Mouse (Mus musculus) liver, embryonic 14.5 days (tissue): ENCODE measurements around the gene Acat2. TPM values are rescaled to one million over a fixed set of nuclear protein-coding genes. Genes with fewer than 3 reads are reported as not detected.

Source experiments
- ATAC-seq: fragments of 200-750 bp; cut with Nextera tagmentation; 2 replicates; pipeline ENCODE4 v1.8.0; 2017; ENCODE audit warnings: moderate number of reproducible peaks, mild to moderate bottlenecking, moderate library complexity; ENCODE audit not compliant: insufficient read depth
- DNase-seq, 3 experiments: peaks; one replicate each; pipeline ENCODE4 v3.0.0-alpha.2; 2012 to 2013; ENCODE audit warnings: low read depth in 3 of 3, low spot score in 3 of 3
- H3K27ac ChIP-seq: fragments of 300-500 bp; sonication (generic); 2 replicates; pipeline ENCODE4 v1.5.1; 2014; ENCODE audit warnings: moderate library complexity, mild to moderate bottlenecking, control low read depth, inconsistent platforms
- H3K27me3 ChIP-seq: fragments of 300-500 bp; sonication (generic); 2 replicates; pipeline ENCODE4 v1.6.1; 2014; ENCODE audit warnings: mild to moderate bottlenecking, low read length, moderate library complexity; ENCODE audit not compliant: control insufficient read depth, insufficient read depth
- H3K36me3 ChIP-seq: fragments of 300-500 bp; sonication (generic); replicated peaks from 2 replicates; pipeline ENCODE4 v1.6.1; 2014; ENCODE audit warnings: low read depth; ENCODE audit not compliant: control insufficient read depth, insufficient read depth
- H3K4me1 ChIP-seq, 2 experiments: fragments of 200-500 bp in 1 of 2; fragments of 300-500 bp in 1 of 2; sonication (generic) in 1 of 2; replicated peaks; 2 replicates each; pipeline ENCODE4 v1.6.1; 2012 to 2014; ENCODE audit warnings: antibody characterized with exemption in 1 of 2, inconsistent platforms in 1 of 2, low read length in 1 of 2; ENCODE audit not compliant: control insufficient read depth in 2 of 2, insufficient read depth in 2 of 2
- H3K4me2 ChIP-seq: fragments of 300-500 bp; sonication (generic); 2 replicates; pipeline ENCODE4 v1.6.1; 2014; ENCODE audit warnings: low read depth, mild to moderate bottlenecking, control low read depth, moderate library complexity
- H3K4me3 ChIP-seq, 2 experiments: fragments of 200-500 bp in 1 of 2; fragments of 300-500 bp in 1 of 2; sonication (generic) in 1 of 2; 2 replicates each; pipeline ENCODE4 v1.5.1; 2012 to 2014; ENCODE audit warnings: low read depth in 2 of 2, low read length in 2 of 2, mild to moderate bottlenecking in 2 of 2, control low read depth in 1 of 2, inconsistent platforms in 1 of 2, moderate library complexity in 1 of 2; ENCODE audit not compliant: insufficient read depth in 1 of 2
- H3K9ac ChIP-seq: fragments of 300-500 bp; sonication (generic); replicated peaks from 2 replicates; pipeline ENCODE4 v1.6.1; 2014; ENCODE audit warnings: mild to moderate bottlenecking, control low read depth, moderate library complexity
- H3K9me3 ChIP-seq: fragments of 300-500 bp; sonication (generic); 2 replicates; pipeline ENCODE4 v1.6.1; 2016; ENCODE audit warnings: low read length, mixed read lengths; ENCODE audit not compliant: control insufficient read depth
- CTCF ChIP-seq: IDR thresholded peaks from 2 replicates; pipeline ENCODE4 v1.5.1; 2016; ENCODE audit warnings: antibody characterized with exemption, low read depth, control low read depth
- EP300 ChIP-seq: IDR thresholded peaks from 2 replicates; pipeline ENCODE4 v1.6.1; 2016; ENCODE audit warnings: antibody characterized with exemption, low read depth
- WGBS: fragments of 180-500 bp; shearing (Covaris S2); extraction: QIAGEN DNeasy Blood & Tissue Kit; methylation state at CpG from one replicate; pipeline ENCODE4 v1.1.7; 2014; ENCODE audit not compliant: insufficient replicate concordance; 5-methylcytosine and 5-hydroxymethylcytosine counted together
- polyA plus RNA-seq, 2 experiments: library from polyadenylated mRNA; depleted of rRNA in 1 of 2; stranded (reverse) in 1 of 2; unstranded in 1 of 2; fragments of >200 nt; fragmentation: Nextera tagmentation in 1 of 2; extraction: Ambion mirVana in 1 of 2; gene quantifications; 2 replicates each; pipeline versions ENCODE4 v1.2.1 to v1.2.3; 2012 to 2014

Gene Acat2
- polyA plus RNA-seq, 2 experiments: 36.3 to 55.4 TPM

DNA sequence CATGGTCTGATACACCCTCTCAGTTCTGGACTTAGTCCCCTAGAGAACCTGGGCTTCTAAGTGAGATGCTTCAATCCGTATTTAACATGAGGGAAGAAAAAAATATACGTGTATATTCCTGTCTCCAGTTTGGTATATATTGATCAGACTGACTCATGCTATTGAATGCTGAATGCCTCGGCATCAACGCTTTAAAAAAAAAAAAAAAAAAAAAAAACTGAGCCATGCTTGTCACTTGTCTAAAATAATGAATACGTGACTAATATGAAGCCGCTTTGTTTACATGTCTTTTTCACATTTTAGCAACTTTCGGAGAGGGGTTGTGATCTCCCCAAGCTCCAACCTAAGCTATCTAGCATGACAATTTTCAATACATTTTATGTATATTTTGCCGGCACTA is 50.2 kb downstream of the Acat2 start:
- Histone ChIP-seq H3K4me2 (no peak overlapping the region), H3K4me1 (peaks cover 2 to 3% of the 10 kb centered on the region in 2 experiments; a peak in 2 of 4 replicates), H3K9me3 (no peaks in the 10 kb centered on the region), H3K9ac (no peak overlapping the region), H3K27ac (no peak overlapping the region), H3K4me3 (no peak overlapping the region), H3K36me3 (peaks cover 36% of the 10 kb centered on the region), H3K27me3 (no peaks in the 10 kb centered on the region)
- 75% methylated on average over 8 of the region's 8 CpGs for WGBS
- DNase-seq (no peak), ATAC-seq (no peak)
- TF ChIP-seq CTCF (no peak), EP300 (no peak)

DNA sequence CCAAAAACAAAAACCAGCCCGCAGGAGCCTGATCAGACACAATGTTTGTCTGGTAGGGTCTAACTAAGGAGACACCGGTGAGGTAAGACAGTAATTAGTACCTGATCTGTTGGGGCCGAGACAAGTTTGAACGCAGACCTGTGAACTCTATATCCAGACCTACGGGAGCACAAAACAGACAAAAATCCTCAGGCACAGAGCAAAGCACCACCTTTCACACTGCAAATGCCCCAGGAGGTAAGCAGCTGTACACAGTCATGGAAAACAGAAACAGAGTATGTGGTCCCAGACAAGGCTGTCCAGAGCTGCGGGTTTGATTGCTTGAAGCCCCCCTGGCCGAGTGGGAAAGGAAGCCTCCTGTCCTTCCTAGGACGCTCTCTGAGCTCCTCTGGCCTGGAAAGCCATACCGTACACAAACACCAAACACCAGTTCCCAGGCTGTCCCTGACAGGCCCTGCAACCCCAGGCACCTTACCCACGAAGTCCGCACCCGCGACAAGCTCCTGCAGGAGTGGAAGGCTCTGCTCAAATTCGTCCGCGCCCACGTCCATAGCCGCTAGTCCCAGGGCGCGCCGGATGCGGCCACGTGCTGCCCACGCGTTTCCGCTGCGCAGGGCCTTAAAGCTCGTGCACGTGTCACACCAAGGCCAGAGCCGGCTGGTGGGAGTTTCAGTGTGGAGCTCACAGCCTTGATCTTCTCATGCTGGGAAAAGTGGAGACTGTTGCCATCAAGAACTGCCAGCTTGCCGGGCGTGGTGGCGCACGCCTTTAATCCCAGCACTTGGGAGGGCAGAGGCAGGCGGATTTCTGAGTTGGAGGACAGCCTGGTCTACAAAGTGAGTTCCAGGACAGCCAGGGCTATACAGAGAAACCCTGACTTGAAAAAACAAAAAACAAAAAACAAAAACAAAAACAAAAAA is 50.9 kb downstream of the Acat2 start, which contains the start of gene Pnldc1:
Pnldc1 (minus strand) TSS at position 870 of the 920 bp plus-strand sequence.
- no peak for TF ChIP-seq CTCF
- TF ChIP-seq EP300: no peak
- Histone ChIP-seq H3K9ac (no peak within 1 kb of the TSS), H3K9me3 (no peaks in the 10 kb centered on the region), H3K4me2 (no peak within 1 kb of the TSS), H3K27me3 (no peaks in the 10 kb centered on the region), H3K36me3 (peaks cover 36% of the 10 kb centered on the region), H3K4me3 (no peak within 1 kb of the TSS), H3K4me1 (peaks cover 0 to under 1% of the 10 kb centered on the region in 2 experiments; a peak in 1 of 4 replicates), H3K27ac (no peak within 1 kb of the TSS)
- no peak for ATAC-seq
- 77% methylated on average over 35 of the region's 35 CpGs for WGBS
- DNase-seq: no peak

DNA sequence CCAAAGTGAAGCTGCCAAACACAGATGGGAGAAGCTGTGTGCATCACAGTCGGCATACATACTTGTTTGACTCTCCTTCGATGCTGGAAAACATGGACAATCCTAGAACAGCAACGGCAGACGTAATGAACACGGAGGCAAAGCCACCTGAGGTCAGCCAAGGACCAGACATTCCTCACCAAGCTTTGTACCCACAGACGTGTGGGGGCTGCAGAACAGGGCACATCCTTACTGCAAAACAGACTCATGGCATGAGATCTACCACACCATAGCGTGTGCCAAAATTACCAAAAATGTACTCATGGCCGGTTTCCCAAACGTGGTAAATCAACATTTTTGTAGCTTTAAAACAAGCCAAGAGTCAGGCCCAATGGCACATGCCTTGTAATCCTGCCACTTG is 54.1 kb downstream of the Acat2 start:
- Histone ChIP-seq H3K4me1 (no peaks in the 10 kb centered on the region), H3K36me3 (peaks cover 8% of the 10 kb centered on the region), H3K27me3 (no peaks in the 10 kb centered on the region), H3K9me3 (no peaks in the 10 kb centered on the region), H3K4me2 (no peak overlapping the region), H3K27ac (no peak overlapping the region), H3K4me3 (no peak overlapping the region), H3K9ac (no peak overlapping the region)
- DNase-seq: no peak
- ATAC-seq: no peak
- 80% methylated on average over 9 of the region's 9 CpGs for WGBS
- TF ChIP-seq CTCF (no peak), EP300 (no peak)

DNA sequence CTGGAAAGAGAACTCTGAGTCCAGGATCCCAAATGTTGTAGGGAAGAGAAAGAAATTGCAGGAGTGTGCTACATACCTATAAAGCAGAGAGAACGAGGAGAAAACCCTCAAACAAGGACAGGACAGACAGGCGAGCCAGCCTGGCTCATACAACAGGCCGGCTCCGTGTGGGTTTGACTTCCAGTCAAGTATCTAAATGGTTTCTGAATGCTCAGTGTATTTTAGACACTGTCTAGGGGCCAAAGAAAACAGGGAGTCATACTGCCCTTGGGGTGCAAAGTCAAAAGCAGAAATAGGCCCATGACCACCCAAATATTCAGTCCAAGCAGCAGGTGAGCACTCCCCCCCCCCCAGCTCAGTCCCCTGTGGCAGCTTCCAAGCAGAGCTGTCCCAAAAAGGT is 54.7 kb downstream of the Acat2 start:
- Histone ChIP-seq H3K9me3 (no peaks in the 10 kb centered on the region), H3K4me1 (no peaks in the 10 kb centered on the region), H3K27me3 (no peaks in the 10 kb centered on the region), H3K9ac (no peak overlapping the region), H3K27ac (no peak overlapping the region), H3K4me3 (no peak overlapping the region), H3K36me3 (peaks cover 2% of the 10 kb centered on the region), H3K4me2 (no peak overlapping the region)
- ATAC-seq: no peak
- 86% methylated on average over 4 of the region's 4 CpGs for WGBS
- TF ChIP-seq CTCF (no peak), EP300 (no peak)
- no peak for DNase-seq

DNA sequence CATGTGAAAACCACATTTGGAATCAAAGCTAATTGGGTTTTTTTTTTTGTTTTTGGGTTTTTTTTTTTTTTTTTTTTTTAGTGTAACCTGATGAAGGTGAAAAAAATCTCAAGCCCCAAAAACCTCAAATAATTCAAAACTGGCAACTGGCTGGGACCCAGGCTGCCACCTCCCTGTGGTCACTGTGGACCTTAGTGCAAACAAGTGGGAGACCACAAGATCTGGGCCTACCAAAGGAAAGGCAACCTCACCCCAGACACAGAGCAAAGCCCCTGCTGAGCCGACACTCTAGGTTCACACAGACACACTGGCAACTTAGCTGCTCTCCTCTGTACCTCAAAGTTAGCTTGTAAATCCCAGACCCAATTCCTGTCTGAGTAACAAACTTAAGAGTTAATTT is 56.2 kb downstream of the Acat2 start:
- no peak for DNase-seq
- 76% methylated on average over 1 of the region's 1 CpGs for WGBS
- H3K4me3 ChIP-seq: no peak overlapping the region
- no peaks in the 10 kb centered on the region for H3K4me1 ChIP-seq
- no peak for ATAC-seq
- no peaks in the 10 kb centered on the region; the same call in 1 of the 2 replicates for H3K36me3 ChIP-seq
- no peak overlapping the region for H3K9ac ChIP-seq
- no peak overlapping the region for H3K4me2 ChIP-seq
- TF ChIP-seq EP300: no peak
- TF ChIP-seq CTCF: no peak
- no peaks in the 10 kb centered on the region for H3K9me3 ChIP-seq
- H3K27ac ChIP-seq: no peak overlapping the region
- H3K27me3 ChIP-seq: no peaks in the 10 kb centered on the region
